Mouse (Mus musculus) C2C12 (cell line): ENCODE measurements around the gene Osbpl9. TPM values are rescaled to one million over a fixed set of nuclear protein-coding genes. Genes with fewer than 3 reads are reported as not detected.

ENCODE experiments used
- H3K27me3 ChIP-seq: one replicate; pipeline ENCODE4 v1.6.1; 2011; ENCODE audit not compliant: control insufficient read depth, insufficient read depth, insufficient read length
- H3K36me3 ChIP-seq: one replicate; pipeline ENCODE4 v1.6.1; 2011; ENCODE audit not compliant: control insufficient read depth, insufficient read depth
- H3K4me3 ChIP-seq: one replicate; pipeline ENCODE4 v1.5.1; 2011; ENCODE audit warnings: mild to moderate bottlenecking, control low read depth; ENCODE audit not compliant: poor library complexity, insufficient read depth, severe bottlenecking
- H3K79me2 ChIP-seq: one replicate; pipeline ENCODE4 v1.6.1; 2011; ENCODE audit not compliant: control insufficient read depth, insufficient read depth
- H3K79me3 ChIP-seq: one replicate; pipeline ENCODE4 v1.6.1; 2011; ENCODE audit warnings: low read depth, control low read depth
- H3ac ChIP-seq: one replicate; pipeline ENCODE3; 2011; ENCODE audit warnings: low read depth; ENCODE audit not compliant: control insufficient read depth, insufficient read length
- CEBPB ChIP-seq: IDR thresholded peaks from one replicate; pipeline ENCODE4 v1.6.1; 2011; ENCODE audit warnings: low read depth, mild to moderate bottlenecking, control low read depth, moderate library complexity
- CTCF ChIP-seq: IDR thresholded peaks from one replicate; pipeline ENCODE4 v1.5.1; 2011; ENCODE audit not compliant: control insufficient read depth, insufficient read depth, insufficient read length
- FOSL1 ChIP-seq: IDR thresholded peaks from one replicate; pipeline ENCODE4 v1.8.0; 2011; ENCODE audit warnings: mild to moderate bottlenecking, low read length; ENCODE audit not compliant: poor library complexity, insufficient read depth, severe bottlenecking
- MAX ChIP-seq: IDR thresholded peaks from one replicate; pipeline ENCODE4 v1.6.1; 2011; ENCODE audit warnings: mild to moderate bottlenecking, control low read depth
- MYOD1 ChIP-seq: IDR thresholded peaks from one replicate; pipeline ENCODE4 v1.6.1; 2011; ENCODE audit warnings: low read depth; ENCODE audit not compliant: control insufficient read depth, insufficient read length
- MYOG ChIP-seq: IDR thresholded peaks from one replicate; pipeline ENCODE4 v1.6.1; 2011; ENCODE audit not compliant: control insufficient read depth, insufficient read length; ENCODE audit errors: extremely low read depth
- USF1 ChIP-seq: IDR thresholded peaks from one replicate; pipeline ENCODE4 v1.6.1; 2011; ENCODE audit warnings: low read depth, mild to moderate bottlenecking, control low read depth, moderate library complexity
- polyA plus RNA-seq: library from polyadenylated mRNA; unstranded; fragments of >200 nt; fragmentation: generic; extraction: Trizol; gene quantifications from one replicate; pipeline ENCODE4 v1.2.1, GENCODE M21; 2012; ENCODE audit warnings: missing spikeins

Gene Osbpl9
- polyA plus RNA-seq, 1 experiment = 27.2 TPM

DNA sequence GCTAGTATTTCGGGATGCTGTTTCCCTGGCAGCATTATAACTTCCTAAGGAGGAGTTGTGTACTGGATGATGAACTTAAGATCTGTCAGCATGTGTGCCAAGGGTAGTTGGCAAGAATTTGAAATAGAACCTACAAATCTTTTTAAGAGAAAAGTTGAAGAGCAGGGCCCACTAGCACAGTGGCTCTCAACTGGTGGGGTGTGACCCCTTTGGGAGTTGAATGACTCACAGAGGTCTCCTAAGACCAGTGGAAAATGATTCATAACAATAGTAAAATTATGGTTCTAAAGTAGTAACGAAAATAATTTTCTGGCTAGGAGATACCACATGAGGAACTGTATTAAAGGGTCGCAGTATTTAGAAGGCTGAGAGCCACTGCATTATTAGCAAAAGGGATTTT, 67.1 kb downstream of the Osbpl9 start:
- Histone ChIP-seq H3K36me3 (peaks cover 4% of the 10 kb centered on the region), H3ac (no peak overlapping the region), H3K79me2 (peaks cover 21% of the 10 kb centered on the region), H3K4me3 (no peak overlapping the region), H3K79me3 (no peaks in the 10 kb centered on the region), H3K27me3 (no peaks in the 10 kb centered on the region)
- no peak for TF ChIP-seq MAX
- no peak for TF ChIP-seq MYOG
- TF ChIP-seq FOSL1 = peak; percentile 79

DNA sequence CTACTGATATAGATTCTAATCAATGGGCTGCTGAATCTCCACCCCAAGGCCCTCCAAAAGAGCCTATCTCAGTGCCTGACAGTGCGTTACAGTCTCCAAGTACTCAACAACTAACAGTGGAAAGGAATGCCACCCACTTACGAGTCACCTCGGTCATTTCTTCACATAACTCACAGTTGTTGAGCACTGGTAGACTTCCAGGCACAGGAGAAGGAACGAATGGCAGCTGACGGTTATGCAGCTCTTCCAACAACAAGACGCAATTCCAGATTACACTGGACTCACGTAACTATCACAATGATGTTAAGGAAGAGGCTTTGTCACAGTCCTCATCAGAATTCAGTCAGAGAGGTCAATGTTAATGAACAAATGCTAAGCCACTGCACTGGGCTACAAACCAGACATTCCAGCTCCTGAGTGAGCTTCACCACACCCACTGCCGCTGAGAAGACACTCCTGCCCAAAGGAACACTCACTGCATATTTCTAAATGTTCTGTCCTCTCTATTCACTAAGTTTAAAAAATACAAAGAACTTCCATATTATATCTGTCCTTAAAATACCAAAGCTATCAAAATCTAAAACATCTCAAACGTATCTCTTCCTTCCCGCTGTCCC, 70.7 kb downstream of the Osbpl9 start:
- Histone ChIP-seq H3K27me3 (no peaks in the 10 kb centered on the region), H3K79me2 (peaks cover 8% of the 10 kb centered on the region), H3K79me3 (no peaks in the 10 kb centered on the region), H3K4me3 (no peak overlapping the region), H3ac (no peak overlapping the region), H3K36me3 (peaks cover 4% of the 10 kb centered on the region)
- TF ChIP-seq CEBPB = no peak
- no peak for TF ChIP-seq FOSL1
- no peak for TF ChIP-seq CTCF
- no peak for TF ChIP-seq MYOG
- no peak for TF ChIP-seq USF1
- no peak for TF ChIP-seq MAX
- no peak for TF ChIP-seq MYOD1

- Histone ChIP-seq H3K4me3 (no peak overlapping the region), H3K79me2 (peaks cover 5% of the 10 kb centered on the region), H3K36me3 (peaks cover 4% of the 10 kb centered on the region), H3K79me3 (no peaks in the 10 kb centered on the region), H3K27me3 (no peaks in the 10 kb centered on the region), H3ac (no peak overlapping the region)
- TF ChIP-seq FOSL1 = no peak
- TF ChIP-seq MYOD1 = no peak
- TF ChIP-seq CTCF = no peak
- TF ChIP-seq CEBPB = no peak
- TF ChIP-seq MYOG = no peak
- TF ChIP-seq USF1 = no peak
- TF ChIP-seq MAX = no peak
These were observed 73.1 kb downstream of the Osbpl9 start for GRCm38 (mm10) chr4:109128971-109129370.

GRCm38 (mm10) chr4:109128017-109128416, 74.1 kb downstream of the Osbpl9 start:
- TF ChIP-seq CTCF (no peak), MAX (no peak), MYOD1 (no peak), MYOG (no peak), CEBPB (no peak)
- Histone ChIP-seq H3K79me2 (no peaks in the 10 kb centered on the region), H3ac (no peak overlapping the region), H3K27me3 (no peaks in the 10 kb centered on the region), H3K4me3 (no peak overlapping the region), H3K36me3 (peaks cover 4% of the 10 kb centered on the region), H3K79me3 (no peaks in the 10 kb centered on the region)

GRCm38 (mm10) chr4:109126834-109127564, 75.1 kb downstream of the Osbpl9 start:
- no peak for TF ChIP-seq FOSL1
- no peak for TF ChIP-seq CTCF
- TF ChIP-seq MAX = no peak
- TF ChIP-seq CEBPB = no peak
- TF ChIP-seq USF1 = no peak
- no peak for TF ChIP-seq MYOD1
- TF ChIP-seq MYOG = no peak
- Histone ChIP-seq H3K27me3 (no peaks in the 10 kb centered on the region), H3K36me3 (peaks cover 4% of the 10 kb centered on the region), H3K79me2 (no peaks in the 10 kb centered on the region), H3K79me3 (no peaks in the 10 kb centered on the region), H3K4me3 (no peak overlapping the region), H3ac (no peak overlapping the region)
